Mouse (Mus musculus) spleen, postnatal 10 days (tissue): Measurements from ENCODE around the gene Slc25a33.

ENCODE experiments used
- DNase-seq, 2 experiments: peaks; one replicate each; pipeline ENCODE4 v3.0.0; 2021 to 2022; ENCODE audit warnings: low spot score in 2 of 2

Slc25a33 gene

GRCm38 (mm10) chr4:149774094-149774470 lies at the start of gene Slc25a33:
Gene Slc25a33 (minus strand): TSS chr4:149774277.
- DNase-seq: peak; percentile 78 to 92

- no peak for DNase-seq
These were observed 48.6 kb upstream of the Slc25a33 start for GRCm38 (mm10) chr4:149822586-149823196.

- no peak for DNase-seq
These were observed 48.0 kb upstream of the Slc25a33 start for GRCm38 (mm10) chr4:149822126-149822525.

- DNase-seq: no peak
These were observed 46.5 kb upstream of the Slc25a33 start for GRCm38 (mm10) chr4:149820569-149820968.

GRCm38 (mm10) chr4:149819195-149819594 lies 45.1 kb upstream of the Slc25a33 start:
- DNase-seq: no peak

GRCm38 (mm10) chr4:149816598-149816997 lies 42.5 kb upstream of the Slc25a33 start:
- no peak for DNase-seq

GRCm38 (mm10) chr4:149815586-149815985 lies 41.5 kb upstream of the Slc25a33 start:
- no peak for DNase-seq

- DNase-seq: no peak
These were observed 39.5 kb upstream of the Slc25a33 start for GRCm38 (mm10) chr4:149813409-149814184.

- DNase-seq: peak; percentile 52 to 59
These were observed 36.3 kb upstream of the Slc25a33 start for GRCm38 (mm10) chr4:149810372-149810771.

- DNase-seq: no peak
These were observed 34.6 kb upstream of the Slc25a33 start for GRCm38 (mm10) chr4:149808584-149809227.

GRCm38 (mm10) chr4:149808060-149808567 lies 34.0 kb upstream of the Slc25a33 start:
- DNase-seq: no peak

- peak; percentile 74 to 94 for DNase-seq
These were observed 32.8 kb upstream of the Slc25a33 start for GRCm38 (mm10) chr4:149806699-149807381.

- no peak for DNase-seq
These were observed 28.2 kb upstream of the Slc25a33 start for GRCm38 (mm10) chr4:149802269-149802668.

- DNase-seq: no peak
These were observed 26.5 kb upstream of the Slc25a33 start for GRCm38 (mm10) chr4:149800576-149800975.

- DNase-seq: no peak
These were observed 26.0 kb upstream of the Slc25a33 start for GRCm38 (mm10) chr4:149800172-149800464.

- no peak for DNase-seq
These were observed 25.5 kb upstream of the Slc25a33 start for GRCm38 (mm10) chr4:149799346-149800171.

GRCm38 (mm10) chr4:149798684-149799309 lies 24.7 kb upstream of the Slc25a33 start:
- DNase-seq: no peak

- no peak for DNase-seq
These were observed 24.0 kb upstream of the Slc25a33 start for GRCm38 (mm10) chr4:149798116-149798515.

GRCm38 (mm10) chr4:149797220-149797610 lies 23.1 kb upstream of the Slc25a33 start:
- DNase-seq: no peak

GRCm38 (mm10) chr4:149796567-149797219 lies 22.6 kb upstream of the Slc25a33 start:
- no peak for DNase-seq
